Mouse (Mus musculus): ENCODE measurements around the gene Brap. TPM values are rescaled to one million over a fixed set of nuclear protein-coding genes. Genes with fewer than 3 reads are reported as not detected.
"Not testable (repeated sequence)": the region's sequence is repeated elsewhere in the genome, so short reads cannot be mapped to it uniquely, and the experiment has no call there.

Brap gene
- polyA plus RNA-seq, 1 experiment from 2014 or later, result 32.5 TPM

DNA sequence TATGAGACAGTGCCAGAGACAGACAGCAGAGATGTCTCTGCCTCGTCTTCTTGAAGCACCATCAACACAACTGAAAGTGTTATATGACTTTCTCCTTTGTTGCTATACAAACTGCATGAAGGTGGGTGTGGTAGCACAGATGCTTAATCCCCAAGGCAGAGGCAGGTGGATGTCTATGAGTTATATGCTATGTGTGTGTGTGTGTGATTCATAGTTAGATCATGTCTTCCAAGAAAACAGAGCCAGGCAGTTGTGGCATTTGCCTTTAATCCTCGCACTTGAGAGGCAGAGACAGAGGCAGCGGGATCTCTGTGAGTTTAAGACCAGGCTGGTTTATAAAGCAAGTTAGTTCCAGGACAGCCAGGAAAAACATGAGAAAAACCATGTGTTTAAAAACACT lies 37.1 kb upstream of the Brap start:
- no peaks in the 10 kb centered on the region for H3K9me3 ChIP-seq (ENCODE audit: control insufficient read depth, low read length)
- H3K4me2 ChIP-seq (replicated peaks; ENCODE audit: low read depth), result no peak overlapping the region
- H3K9ac ChIP-seq (ENCODE audit: low read length), result no peak overlapping the region

DNA sequence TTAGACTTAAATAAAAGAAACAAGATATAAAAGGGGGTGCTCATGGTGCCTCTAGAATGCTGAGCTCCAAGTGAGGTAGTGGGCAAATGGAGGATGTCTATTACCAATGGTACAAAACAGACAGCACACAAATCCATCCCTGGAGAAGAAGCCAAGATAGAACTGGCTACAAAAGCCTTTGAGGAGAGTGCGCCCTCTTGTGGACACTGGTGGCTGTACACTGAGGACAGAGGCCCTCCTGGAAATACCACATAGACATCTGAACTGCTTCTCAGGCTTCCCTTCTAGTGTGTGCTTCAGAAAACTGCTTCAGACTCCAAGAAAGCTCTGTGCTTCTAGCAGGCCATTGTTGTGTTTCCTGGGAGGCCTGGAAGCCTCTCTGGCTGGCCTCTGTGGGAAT lies 32.5 kb upstream of the Brap start:
- H3K9ac ChIP-seq (ENCODE audit: low read length), result no peak overlapping the region
- WGBS, result 0% methylated on average over 1 of the region's 1 CpGs
- H3K4me3 ChIP-seq (ENCODE audit: low read depth, low read length), result no peak overlapping the region
- no peaks in the 10 kb centered on the region for H3K27me3 ChIP-seq (ENCODE audit: control insufficient read depth, insufficient read depth, low read length)
- TF ChIP-seq CTCF (IDR thresholded peaks at IDR 0.05; ENCODE audit: low read depth) (peak; percentile 94), EP300 (optimal IDR thresholded peaks at IDR 0.05) (no peak)
- H3K27ac ChIP-seq (replicated peaks), result no peak overlapping the region
- no peaks in the 10 kb centered on the region for H3K4me1 ChIP-seq (replicated peaks; ENCODE audit: control insufficient read depth, insufficient read depth)
- ATAC-seq (ENCODE audit: low FRiP score, low TSS enrichment) (no peak), DNase-seq (ENCODE audit: low spot score) (peak; percentile 73)
- H3K9me3 ChIP-seq (ENCODE audit: control insufficient read depth, low read length), result no peaks in the 10 kb centered on the region
- no peaks in the 10 kb centered on the region for H3K36me3 ChIP-seq (ENCODE audit: control insufficient read depth, insufficient read depth, low read length)
- H3K4me2 ChIP-seq (replicated peaks; ENCODE audit: low read depth), result no peak overlapping the region

More for the DNA sequence above, 37.1 kb upstream of the Brap start:
- Histone ChIP-seq H3K4me1 (replicated peaks; ENCODE audit: control insufficient read depth, insufficient read depth) (no peaks in the 10 kb centered on the region), H3K4me3 (ENCODE audit: low read depth, low read length) (no peak overlapping the region), H3K27ac (replicated peaks) (no peak overlapping the region), H3K36me3 (ENCODE audit: control insufficient read depth, insufficient read depth, low read length) (no peaks in the 10 kb centered on the region), H3K27me3 (ENCODE audit: control insufficient read depth, insufficient read depth, low read length) (no peaks in the 10 kb centered on the region)
- no peak for DNase-seq (ENCODE audit: low spot score)
- no peak for ATAC-seq (ENCODE audit: low FRiP score, low TSS enrichment)
- no peak for TF ChIP-seq EP300 (optimal IDR thresholded peaks at IDR 0.05)
- TF ChIP-seq CTCF (IDR thresholded peaks at IDR 0.05; ENCODE audit: low read depth), result no peak
- 63% methylated on average over 3 of the region's 3 CpGs for WGBS

DNA sequence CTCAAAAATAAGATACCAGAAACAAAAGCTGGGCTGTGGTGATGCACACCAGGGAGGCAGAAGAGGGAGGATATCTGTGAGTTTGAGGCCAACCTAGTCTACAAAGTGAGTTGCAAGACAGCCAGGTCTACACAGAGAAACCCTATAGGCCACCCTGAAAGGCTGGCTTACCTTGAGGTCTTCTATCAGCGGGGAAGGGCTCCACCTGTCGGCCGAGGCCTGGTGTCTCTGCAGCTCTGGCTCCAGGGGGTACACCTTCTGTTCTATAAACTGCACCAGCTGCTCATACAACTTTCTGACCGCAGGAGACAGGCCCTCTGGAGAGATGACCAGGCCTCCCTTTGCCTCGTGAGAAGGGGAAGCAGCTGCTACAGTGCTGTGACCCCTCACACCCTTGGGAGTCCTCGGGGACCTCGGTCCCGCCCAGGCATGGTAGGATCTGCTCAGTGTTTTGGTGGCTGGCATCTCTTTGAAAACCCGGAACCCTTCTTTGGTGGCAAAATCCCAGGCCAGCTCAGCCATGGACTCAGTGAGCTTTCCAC lies 29.2 kb upstream of the Brap start:
- TF ChIP-seq CTCF (IDR thresholded peaks at IDR 0.05; ENCODE audit: low read depth), result peak; percentile 35
- ATAC-seq (ENCODE audit: low FRiP score, low TSS enrichment), result not testable (repeated sequence)
- 66% methylated on average over 7 of the region's 9 CpGs for whole genome bisulfite sequencing

DNA sequence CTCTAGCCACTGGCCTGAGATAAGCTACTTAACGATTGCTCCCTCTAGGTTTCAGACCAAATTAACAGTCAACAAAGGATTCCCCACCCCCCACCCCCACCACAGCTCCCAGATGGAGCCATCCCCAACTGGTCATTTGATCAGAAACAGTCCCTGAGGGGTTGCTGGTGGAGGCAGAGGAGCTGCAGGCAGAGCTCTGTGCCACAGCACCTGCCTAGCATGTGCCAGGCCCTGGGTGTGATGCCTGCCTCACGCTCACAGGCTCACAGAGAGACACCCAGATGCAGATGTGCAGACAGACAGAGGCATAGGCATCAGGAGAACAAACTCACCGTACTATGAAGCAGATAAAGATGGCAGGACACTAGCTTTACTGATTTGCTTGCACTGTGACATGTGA lies 27.6 kb upstream of the Brap start:
- H3K36me3 ChIP-seq (ENCODE audit: control insufficient read depth, insufficient read depth, low read length), result no peaks in the 10 kb centered on the region; the same call in 1 of the 2 replicates
- H3K4me1 ChIP-seq (replicated peaks; ENCODE audit: control insufficient read depth, insufficient read depth), result no peaks in the 10 kb centered on the region
- WGBS, result 53% methylated on average over 3 of the region's 3 CpGs
- no peaks in the 10 kb centered on the region for H3K27me3 ChIP-seq (ENCODE audit: control insufficient read depth, insufficient read depth, low read length)
- no peak overlapping the region for H3K27ac ChIP-seq (replicated peaks)
- no peak for ATAC-seq (ENCODE audit: low FRiP score, low TSS enrichment)
- no peak overlapping the region for H3K4me2 ChIP-seq (replicated peaks; ENCODE audit: low read depth)
- no peak overlapping the region for H3K4me3 ChIP-seq (ENCODE audit: low read depth, low read length)
- no peak overlapping the region for H3K9ac ChIP-seq (ENCODE audit: low read length)
- H3K9me3 ChIP-seq (ENCODE audit: control insufficient read depth, low read length), result no peaks in the 10 kb centered on the region
- TF ChIP-seq EP300 (optimal IDR thresholded peaks at IDR 0.05) (no peak), CTCF (IDR thresholded peaks at IDR 0.05; ENCODE audit: low read depth) (no peak)
- DNase-seq (ENCODE audit: low spot score), result no peak

More for the DNA sequence above, 29.2 kb upstream of the Brap start:
- DNase-seq (ENCODE audit: low spot score); H3K36me3 ChIP-seq (ENCODE audit: control insufficient read depth, insufficient read depth, low read length); H3K4me2 ChIP-seq (replicated peaks; ENCODE audit: low read depth); H3K9me3 ChIP-seq (ENCODE audit: control insufficient read depth, low read length); H3K27ac ChIP-seq (replicated peaks); H3K4me1 ChIP-seq (replicated peaks; ENCODE audit: control insufficient read depth, insufficient read depth); H3K9ac ChIP-seq (ENCODE audit: low read length); H3K4me3 ChIP-seq (ENCODE audit: low read depth, low read length); H3K27me3 ChIP-seq (ENCODE audit: control insufficient read depth, insufficient read depth, low read length): not testable (repeated sequence)

DNA sequence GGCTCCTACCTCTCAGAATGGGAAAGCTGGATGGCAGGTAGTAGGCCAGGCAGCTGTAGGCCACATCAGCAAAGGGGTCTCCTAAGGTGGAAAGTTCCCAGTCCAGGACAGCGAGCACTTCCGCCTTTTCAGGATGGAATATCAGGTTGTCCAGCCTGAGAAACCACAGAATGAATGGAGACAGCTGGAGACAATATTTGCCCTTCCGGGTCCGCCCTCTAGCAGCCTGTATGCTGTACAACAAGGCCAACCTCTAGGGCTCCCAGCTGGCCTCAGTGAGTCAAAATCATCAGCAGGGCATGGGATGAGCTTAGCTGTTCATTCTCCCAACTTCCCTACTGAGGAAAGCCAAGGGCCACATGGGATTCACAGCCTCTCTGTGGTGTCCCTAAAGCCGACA lies 25.7 kb upstream of the Brap start:
- H3K27ac ChIP-seq (replicated peaks), result no peak overlapping the region
- 82% methylated on average over 5 of the region's 5 CpGs for WGBS
- H3K9me3 ChIP-seq (ENCODE audit: control insufficient read depth, low read length), result no peaks in the 10 kb centered on the region
- ATAC-seq (ENCODE audit: low FRiP score, low TSS enrichment) (no peak), DNase-seq (ENCODE audit: low spot score) (no peak)
- no peak overlapping the region for H3K4me3 ChIP-seq (ENCODE audit: low read depth, low read length)
- no peaks in the 10 kb centered on the region; the same call in 1 of the 2 replicates for H3K36me3 ChIP-seq (ENCODE audit: control insufficient read depth, insufficient read depth, low read length)
- no peaks in the 10 kb centered on the region for H3K4me1 ChIP-seq (replicated peaks; ENCODE audit: control insufficient read depth, insufficient read depth)
- H3K4me2 ChIP-seq (replicated peaks; ENCODE audit: low read depth), result no peak overlapping the region
- no peaks in the 10 kb centered on the region for H3K27me3 ChIP-seq (ENCODE audit: control insufficient read depth, insufficient read depth, low read length)
- no peak for TF ChIP-seq EP300 (optimal IDR thresholded peaks at IDR 0.05)
- no peak for TF ChIP-seq CTCF (IDR thresholded peaks at IDR 0.05; ENCODE audit: low read depth)
- no peak overlapping the region for H3K9ac ChIP-seq (ENCODE audit: low read length)

DNA sequence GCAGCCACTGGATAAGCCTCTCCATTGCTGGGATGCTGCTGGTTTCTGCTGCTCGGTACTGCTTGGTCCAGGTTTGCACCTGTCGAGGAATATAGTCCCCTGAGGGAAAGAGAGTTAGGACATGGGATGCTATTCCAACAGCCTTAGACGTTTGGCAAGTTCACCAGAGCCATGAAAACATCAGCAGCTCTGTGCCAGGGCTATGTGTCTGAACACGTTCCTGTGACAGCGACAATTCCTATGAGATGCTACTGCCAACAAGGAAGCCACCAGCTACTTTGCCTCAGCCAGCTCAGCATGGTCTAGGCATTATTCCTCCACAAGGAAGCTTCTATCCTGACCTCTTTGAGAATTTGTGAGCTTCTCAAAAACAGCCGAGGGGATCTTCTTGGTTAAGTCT lies 23.1 kb upstream of the Brap start:
- no peaks in the 10 kb centered on the region for H3K27me3 ChIP-seq (ENCODE audit: control insufficient read depth, insufficient read depth, low read length)
- DNase-seq (ENCODE audit: low spot score), result no peak
- H3K36me3 ChIP-seq (ENCODE audit: control insufficient read depth, insufficient read depth, low read length), result no peaks in the 10 kb centered on the region; the same call in 1 of the 2 replicates
- TF ChIP-seq CTCF (IDR thresholded peaks at IDR 0.05; ENCODE audit: low read depth) (no peak), EP300 (optimal IDR thresholded peaks at IDR 0.05) (no peak)
- H3K9ac ChIP-seq (ENCODE audit: low read length), result no peak overlapping the region
- no peak overlapping the region for H3K4me2 ChIP-seq (replicated peaks; ENCODE audit: low read depth)
- no peaks in the 10 kb centered on the region for H3K4me1 ChIP-seq (replicated peaks; ENCODE audit: control insufficient read depth, insufficient read depth)
- WGBS, result 62% methylated on average over 6 of the region's 6 CpGs
- no peak for ATAC-seq (ENCODE audit: low FRiP score, low TSS enrichment)
- no peaks in the 10 kb centered on the region for H3K9me3 ChIP-seq (ENCODE audit: control insufficient read depth, low read length)
- no peak overlapping the region for H3K27ac ChIP-seq (replicated peaks)
- no peak overlapping the region for H3K4me3 ChIP-seq (ENCODE audit: low read depth, low read length)
